Mouse (Mus musculus) cortical plate, adult 2 months (tissue): Measurements from ENCODE around the gene Akr1c18.

Experiments
- CTCF ChIP-seq: fragments of 200-500 bp; IDR thresholded peaks from 2 replicates; pipeline ENCODE4 v1.5.1; 2011; ENCODE audit warnings: mild to moderate bottlenecking, control low read depth, low read length; ENCODE audit not compliant: insufficient read depth; ENCODE audit errors: extremely low read depth
- POLR2A ChIP-seq: fragments of 200-500 bp; IDR thresholded peaks from 2 replicates; pipeline ENCODE4 v1.6.1; 2011; ENCODE audit warnings: mild to moderate bottlenecking, low read length, control low read depth; ENCODE audit not compliant: insufficient read depth; ENCODE audit errors: extremely low read depth

DNA sequence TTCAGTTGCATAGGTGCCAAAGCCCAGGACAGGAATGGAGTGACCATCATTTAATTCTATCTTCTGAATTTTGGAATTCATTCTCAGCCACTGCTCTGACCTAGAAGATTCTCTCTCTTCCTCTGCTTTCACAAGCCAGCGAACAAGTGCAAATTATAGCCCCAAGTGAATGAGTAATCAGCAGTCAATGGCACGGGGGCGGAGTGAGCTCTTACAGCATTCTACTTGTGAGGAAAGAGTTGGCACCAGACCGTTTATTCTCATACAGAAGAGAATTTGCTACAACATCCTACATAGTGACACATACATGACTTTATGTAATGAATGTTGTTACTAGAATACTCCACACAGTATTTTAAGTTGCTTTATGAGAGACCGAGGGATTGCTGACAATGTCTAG, at the start of gene Akr1c18:
- TF ChIP-seq POLR2A (no peak), CTCF (no peak)
